Mouse (Mus musculus): Measurements from ENCODE around the gene Nab2.

DNA sequence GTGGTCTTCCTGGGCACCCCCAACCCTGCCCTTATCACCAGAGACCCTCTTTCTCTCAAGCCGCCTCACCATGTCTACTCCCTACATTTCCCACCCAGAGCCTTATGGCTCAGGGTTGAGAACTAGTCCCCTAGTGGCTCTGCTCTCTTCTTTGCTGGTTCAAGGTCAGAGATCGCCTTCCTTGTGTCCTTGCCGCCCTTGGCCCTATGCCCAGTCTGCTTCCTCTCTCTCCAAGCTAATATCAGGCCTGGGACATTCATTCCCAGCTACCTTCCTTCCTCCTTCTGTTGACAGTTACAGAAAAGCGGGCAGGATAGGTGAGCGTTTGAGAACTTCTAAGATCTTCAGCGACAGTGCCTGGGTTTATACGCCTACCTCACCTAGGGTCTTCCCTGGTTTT, 39.4 kb upstream of the Nab2 start:
- TF ChIP-seq CTCF (IDR thresholded peaks at IDR 0.05; ENCODE audit: extremely low read depth, insufficient read depth, insufficient read length, insufficient replicate concordance) (no peak), POLR2A (IDR thresholded peaks at IDR 0.05; ENCODE audit: low read depth, low read length) (no peak)

Data from spleen, adult 2 months (tissue).